Mouse (Mus musculus): Measurements from ENCODE around the gene Smco3. TPM values are rescaled to one million over a fixed set of nuclear protein-coding genes. Genes with fewer than 3 reads are reported as not detected.

The Smco3 gene
- total RNA-seq, 2 experiments from 2014 or later: 2.1 to 4.2 TPM

GRCm38 (mm10) chr6:136782146-136782545 lies 53.1 kb downstream of the Smco3 start:
- DNase-seq (ENCODE audit: low spot score in 2 of 2): no peak
- intact Hi-C loops (cut with DNase I): no loop called here

GRCm38 (mm10) chr6:136781377-136781986 lies 53.8 kb downstream of the Smco3 start, which contains the start of gene Gucy2c:
Gucy2c (minus strand) TSS chr6:136781765.
- no peak for DNase-seq (ENCODE audit: low spot score in 2 of 2)
- intact Hi-C loops (cut with DNase I): no loop called here

Small RNA genes within 50 kb of the gene (microRNA-seq; reads per million reads assigned to microRNA genes)
- 0 reads per million in 2 experiments for gene Gm44364

Other genes with a start within 250 kb of the Smco3 start
- gene Plbd1, start 173.5 kb downstream of the Smco3 start, total RNA-seq (2021): under 1 TPM; 0.33 to 0.47 TPM
- gene Gucy2c, start 53.7 kb downstream of the Smco3 start, total RNA-seq (2021): under 1 TPM; 0.42 to 0.57 TPM
- gene Hist4h4, start 31.0 kb downstream of the Smco3 start, total RNA-seq (2021): 10 to 100 TPM in 1 of 2 experiments, 1 to 10 TPM in 1; 7.9 to 10.4 TPM
- 10 to 100 TPM; 65.7 to 66.8 TPM for gene H2afj, start 27.2 kb downstream of the Smco3 start, total RNA-seq (2021)
- 1 to 10 TPM; 2.7 to 4.8 TPM for gene BC049715, start 7.8 kb downstream of the Smco3 start, total RNA-seq (2021)
- gene Wbp11, start 7.2 kb downstream of the Smco3 start, total RNA-seq (2021): 100 to 1,000 TPM; 120 to 128 TPM
- under 1 TPM in 1 of 2 experiments, not detected in 1; 0.21 TPM for gene Art4, start 22.3 kb upstream of the Smco3 start, total RNA-seq (2021)
- gene Mgp, start 40.4 kb upstream of the Smco3 start, total RNA-seq (2021): 10 to 100 TPM; 44.9 to 54.4 TPM
- gene Erp27, start 86.7 kb upstream of the Smco3 start, total RNA-seq (2021): under 1 TPM; 0.34 to 0.81 TPM
- gene Pde6h, start 88.4 kb upstream of the Smco3 start, total RNA-seq (2021): 1 to 10 TPM; 1.3 to 1.6 TPM
- 10 to 100 TPM; 16.6 to 17.0 TPM for gene Arhgdib, start 106.4 kb upstream of the Smco3 start, total RNA-seq (2021)

Measured in left cerebral cortex, postnatal 14 days (tissue).